Mouse (Mus musculus): ENCODE results near the gene Slx. TPM values are rescaled to one million over a fixed set of nuclear protein-coding genes. Genes with fewer than 3 reads are reported as not detected.
"Not testable (repeated sequence)": the region's sequence is repeated elsewhere in the genome, so short reads cannot be mapped to it uniquely, and the experiment has no call there.

Gene Slx
- total RNA-seq (2014; fragmentation: Nextera tagmentation) (not detected in 2 replicates), total RNA-seq (2017) (not detected in 2 replicates)

DNA sequence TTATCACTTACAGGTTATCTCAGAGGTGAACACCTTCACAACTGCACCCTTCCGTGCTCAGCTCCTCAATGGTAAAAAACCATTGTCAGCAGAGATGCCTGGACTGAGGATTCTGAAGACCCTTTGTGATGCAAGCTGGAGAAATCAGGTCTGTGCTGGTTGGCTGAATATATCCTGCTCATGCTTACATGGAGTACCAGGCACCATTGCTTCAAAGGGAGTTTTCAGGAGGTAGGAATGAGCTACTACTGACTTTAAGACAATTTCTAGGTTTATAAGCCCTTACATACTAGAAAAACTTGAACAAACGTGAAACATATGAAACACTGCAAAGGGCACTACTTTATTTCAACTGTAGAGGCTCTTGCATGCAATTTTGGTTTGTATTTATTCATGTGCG is at the start of gene Slx:
Gene Slx (minus strand): TSS at position 101 of the 400 bp plus-strand sequence.
- ATAC-seq (replicated peaks; ENCODE audit: poor library complexity, severe bottlenecking) = not testable (repeated sequence)

Other genes with a start within 250 kb of the Slx start
- gene Gm2030, start 235.5 kb downstream of the Slx start, total RNA-seq (2014; fragmentation: Nextera tagmentation) = not detected in 2 replicates
- not detected in 2 replicates for gene Gm2030, start 235.5 kb downstream of the Slx start, total RNA-seq (2017)
- not detected in 2 replicates for gene Gm14525, start 157.1 kb upstream of the Slx start, total RNA-seq (2014; fragmentation: Nextera tagmentation)
- gene Gm14525, start 157.1 kb upstream of the Slx start, total RNA-seq (2017) = not detected in 2 replicates

Measured in granulocyte monocyte progenitor cell, adult 5-6 weeks (primary cell).